Mouse (Mus musculus) hindlimb bud, embryonic 11.5 days (tissue): Measurements from ENCODE around the gene Foxo3.

ENCODE experiments used
- DNase-seq: peaks from one replicate; pipeline ENCODE4 v3.0.0-alpha.2; 2012; ENCODE audit warnings: low read depth, low spot score; ENCODE audit errors: extremely low spot score

Foxo3 gene

DNA sequence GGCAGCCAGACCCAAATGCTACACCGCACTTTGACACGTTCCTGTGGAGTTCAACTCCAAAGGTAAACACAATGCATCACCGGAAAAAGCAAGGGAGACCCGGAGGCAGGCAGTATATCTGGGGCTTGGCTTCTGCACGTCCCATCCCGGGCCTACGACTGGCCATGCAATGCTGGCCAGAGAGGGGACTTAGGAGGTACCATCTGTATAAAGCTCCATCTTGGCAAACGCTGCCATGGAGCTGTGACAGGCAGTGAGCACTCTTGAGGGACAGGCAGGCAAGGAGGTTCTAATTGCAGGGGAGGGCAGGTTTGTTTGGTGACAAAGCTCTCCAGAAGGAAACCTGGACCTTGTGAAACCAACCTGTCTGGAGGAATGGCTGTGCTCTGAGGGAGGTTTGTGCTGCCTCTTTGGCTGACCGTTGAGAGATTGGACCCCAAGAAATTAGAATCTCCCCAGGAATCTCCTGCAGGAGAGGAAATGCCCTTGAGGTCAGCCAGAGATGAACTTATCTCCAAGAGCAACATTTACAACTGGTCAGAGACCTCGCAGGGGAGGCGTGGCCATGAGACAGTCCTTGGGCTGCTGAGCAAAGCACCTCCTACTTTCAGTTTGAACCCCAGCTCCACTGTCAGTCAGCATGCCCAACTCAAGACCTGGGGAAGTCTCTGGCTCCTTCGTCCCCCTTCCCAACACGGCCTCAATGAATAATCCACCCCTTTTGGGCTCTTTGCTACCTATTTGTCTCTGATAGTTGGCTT, 86.7 kb downstream of the Foxo3 start:
- DNase-seq, result no peak

DNA sequence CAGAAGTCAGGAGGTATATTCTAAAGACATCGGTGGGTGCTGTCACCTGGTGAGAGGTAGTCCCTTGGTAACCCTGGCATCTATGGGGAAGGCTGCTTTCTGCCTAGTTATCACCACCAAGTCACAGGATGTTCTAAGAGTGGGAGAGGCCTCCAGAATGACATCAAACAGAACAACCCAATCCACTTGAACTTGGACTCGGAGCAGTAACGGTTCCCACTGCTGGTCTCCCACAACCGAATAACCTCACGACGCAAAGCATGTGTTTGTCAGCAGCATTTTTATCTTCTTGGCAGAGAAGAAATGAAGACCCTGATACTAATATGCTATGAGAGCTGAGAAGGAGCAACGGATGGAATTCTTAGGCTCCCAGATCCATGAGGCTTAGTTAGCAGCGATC, 87.5 kb downstream of the Foxo3 start:
- DNase-seq, result no peak

- DNase-seq, result no peak
Measured at GRCm38 (mm10) chr10:42188091-42188490, 88.5 kb downstream of the Foxo3 start.

- DNase-seq, result no peak
Measured at GRCm38 (mm10) chr10:42186941-42187401, 89.6 kb downstream of the Foxo3 start.

DNA sequence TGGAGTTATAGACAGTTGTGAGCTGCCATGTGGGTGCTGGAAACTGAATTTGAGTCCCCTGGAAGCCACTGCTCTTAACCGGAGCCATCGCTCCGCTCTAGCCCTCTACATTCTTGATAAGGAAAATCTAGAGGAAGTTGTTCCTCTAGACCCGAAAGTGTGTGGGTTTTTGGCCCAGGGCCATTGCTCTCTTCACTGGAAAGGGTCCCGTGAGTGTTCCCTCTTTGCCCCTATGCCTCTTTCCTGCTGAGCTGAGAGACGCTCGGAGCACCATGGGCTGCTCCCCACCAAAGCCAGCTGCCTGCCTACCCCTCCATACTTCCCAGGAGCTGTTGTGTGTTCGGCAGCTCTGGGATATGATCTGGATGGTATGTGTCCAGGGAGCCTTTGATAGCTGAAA, 96.2 kb downstream of the Foxo3 start:
- DNase-seq, result no peak

DNA sequence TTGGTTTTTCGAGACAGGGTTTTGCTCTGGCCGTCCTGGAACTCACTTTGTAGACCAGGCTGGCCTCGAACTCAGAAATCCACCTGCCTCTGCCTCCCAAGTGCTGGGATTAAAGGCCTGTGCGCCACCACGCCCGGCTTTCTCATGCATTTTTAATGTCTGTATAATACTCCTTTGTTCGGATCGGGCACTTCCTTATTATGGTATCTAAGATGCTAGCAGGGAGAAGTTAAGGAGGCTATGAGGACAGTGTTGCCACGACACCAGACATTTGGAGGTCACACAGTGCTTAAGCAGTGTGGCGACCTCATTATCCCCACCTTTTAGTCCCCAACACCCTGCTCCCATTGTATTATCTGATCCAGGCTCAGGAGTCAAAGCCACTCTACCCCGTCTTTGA, 97.8 kb downstream of the Foxo3 start:
- no peak for DNase-seq

- DNase-seq, result no peak
Measured at GRCm38 (mm10) chr10:42177771-42178674, 98.5 kb downstream of the Foxo3 start.

GRCm38 (mm10) chr10:42174283-42174682, 102.3 kb downstream of the Foxo3 start:
- no peak for DNase-seq

GRCm38 (mm10) chr10:42173839-42174238, 102.7 kb downstream of the Foxo3 start:
- DNase-seq, result no peak

DNA sequence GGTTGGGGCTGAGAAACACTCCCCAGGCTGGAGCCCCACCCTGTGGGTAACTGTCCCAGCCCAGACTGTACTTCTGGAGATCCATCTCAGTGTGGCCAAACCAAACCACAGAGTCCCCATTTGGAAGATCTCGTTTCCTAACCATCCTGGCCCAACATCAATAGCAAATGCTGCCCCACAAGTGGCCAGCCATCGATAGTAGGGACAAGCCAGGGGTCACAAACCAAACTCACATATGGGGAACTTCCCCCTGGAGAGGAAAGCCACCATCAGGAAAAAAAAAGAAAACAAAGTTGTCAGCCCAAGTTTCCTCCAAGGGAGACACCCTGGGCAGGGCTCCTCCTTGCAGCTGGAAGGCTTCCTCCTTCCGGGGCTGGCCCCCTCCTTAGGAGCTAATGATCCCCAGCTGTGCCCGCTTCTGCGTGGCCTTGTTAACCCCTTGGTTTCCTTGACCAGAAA, 105.6 kb downstream of the Foxo3 start:
- no peak for DNase-seq

DNA sequence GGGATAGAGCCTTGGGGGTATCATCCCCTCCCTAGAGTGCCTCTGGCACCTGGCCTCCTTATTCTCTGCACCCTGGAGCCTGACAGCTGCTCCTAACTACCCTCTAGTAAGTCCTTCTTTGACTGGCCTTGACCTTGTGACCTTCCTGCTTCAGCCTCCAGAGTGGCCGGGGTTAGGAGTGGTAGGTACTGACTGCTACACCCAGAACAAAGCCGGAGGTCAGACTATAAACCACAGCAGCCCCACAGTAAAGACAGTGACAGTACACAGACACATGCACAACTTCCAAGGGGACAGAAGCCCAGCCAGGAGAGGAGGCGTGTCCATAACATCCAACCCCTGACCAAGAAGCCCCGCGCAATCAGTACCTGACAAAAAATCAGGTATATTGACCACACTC, 106.4 kb downstream of the Foxo3 start:
- DNase-seq, result no peak

GRCm38 (mm10) chr10:42154727-42155126, 121.8 kb downstream of the Foxo3 start:
- no peak for DNase-seq

- no peak for DNase-seq
Measured at GRCm38 (mm10) chr10:42152426-42153205, 123.9 kb downstream of the Foxo3 start.

DNA sequence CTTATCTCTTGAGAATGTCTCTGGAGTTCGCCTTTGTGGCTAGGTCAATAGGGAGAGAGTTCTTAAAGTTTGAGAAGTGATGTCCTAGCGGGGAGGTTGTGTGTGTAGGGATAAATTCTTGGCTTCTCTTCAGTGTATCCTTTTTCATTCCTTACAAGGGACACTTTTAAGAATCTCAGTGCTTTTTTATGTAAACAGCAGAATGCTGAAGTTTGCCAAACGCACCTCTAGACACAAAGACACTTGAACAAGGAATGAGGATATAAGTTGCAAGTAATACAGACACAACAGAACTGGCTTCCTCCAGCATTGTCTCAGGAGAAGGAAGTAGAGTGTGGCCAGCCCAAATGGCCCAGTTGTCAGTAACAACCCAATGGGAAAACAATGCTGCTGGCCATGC, 126.8 kb downstream of the Foxo3 start:
- DNase-seq, result no peak

DNA sequence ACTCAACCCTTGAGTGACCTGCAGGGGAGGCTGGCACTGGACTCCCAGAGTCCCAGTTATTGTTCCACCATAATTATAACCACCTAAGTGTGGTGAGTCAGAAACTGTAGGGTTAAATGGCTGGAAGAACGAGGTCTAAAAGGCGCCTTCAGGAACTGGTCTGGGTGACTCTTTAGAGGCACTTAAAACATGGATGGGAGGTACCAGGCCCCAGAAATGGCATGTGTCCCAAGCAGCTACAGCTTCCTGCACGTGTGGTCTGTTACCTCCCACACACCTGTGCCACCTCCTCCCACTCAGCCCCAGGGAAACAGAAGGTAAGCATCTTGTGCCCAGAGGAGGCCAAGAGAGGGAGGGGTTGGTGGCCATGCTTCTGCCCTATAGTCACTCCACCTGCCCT, 128.2 kb downstream of the Foxo3 start:
- no peak for DNase-seq

DNA sequence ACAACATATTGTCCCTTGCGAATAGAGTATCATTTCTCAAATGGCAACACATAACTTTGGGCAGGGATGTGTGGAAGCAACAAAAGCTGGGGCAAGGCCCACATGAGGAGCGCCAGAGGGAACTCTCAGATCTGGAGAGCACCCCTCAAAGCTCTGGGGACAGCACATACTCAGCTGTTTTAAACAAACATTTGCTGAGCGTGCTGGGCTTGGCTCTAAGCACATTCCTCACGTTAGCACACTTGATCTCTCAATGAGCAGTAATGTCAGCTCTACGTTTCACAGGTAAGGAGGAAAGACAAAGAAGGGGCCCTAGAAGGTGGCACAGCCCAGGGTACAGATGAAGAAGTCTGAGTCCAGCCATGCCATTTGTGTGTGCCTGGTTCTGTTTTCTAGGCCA, 131.3 kb downstream of the Foxo3 start:
- DNase-seq, result no peak

GRCm38 (mm10) chr10:42144788-42145187, 131.8 kb downstream of the Foxo3 start:
- no peak for DNase-seq

- DNase-seq, result no peak
Measured at GRCm38 (mm10) chr10:42144176-42144575, 132.4 kb downstream of the Foxo3 start.

DNA sequence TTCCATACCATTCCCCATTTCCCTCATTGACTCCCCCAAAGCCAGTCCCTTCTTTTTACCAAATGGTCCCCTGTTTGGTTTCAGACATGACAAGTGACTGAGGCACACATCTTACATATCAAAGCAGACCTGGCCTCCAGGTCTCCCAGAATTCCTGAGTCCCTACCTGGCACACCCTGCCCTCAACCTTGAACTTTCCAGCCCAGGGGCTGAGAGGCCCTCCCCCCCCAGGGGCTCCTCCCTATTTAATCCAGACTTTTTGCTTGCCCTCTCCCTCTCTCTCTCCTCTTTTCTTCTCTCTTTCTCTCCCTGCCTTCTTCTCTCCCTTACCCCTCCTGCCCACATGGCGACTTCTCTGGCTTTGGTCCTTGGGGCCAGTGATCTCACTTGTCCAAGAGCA, 133.8 kb downstream of the Foxo3 start:
- DNase-seq, result no peak

DNA sequence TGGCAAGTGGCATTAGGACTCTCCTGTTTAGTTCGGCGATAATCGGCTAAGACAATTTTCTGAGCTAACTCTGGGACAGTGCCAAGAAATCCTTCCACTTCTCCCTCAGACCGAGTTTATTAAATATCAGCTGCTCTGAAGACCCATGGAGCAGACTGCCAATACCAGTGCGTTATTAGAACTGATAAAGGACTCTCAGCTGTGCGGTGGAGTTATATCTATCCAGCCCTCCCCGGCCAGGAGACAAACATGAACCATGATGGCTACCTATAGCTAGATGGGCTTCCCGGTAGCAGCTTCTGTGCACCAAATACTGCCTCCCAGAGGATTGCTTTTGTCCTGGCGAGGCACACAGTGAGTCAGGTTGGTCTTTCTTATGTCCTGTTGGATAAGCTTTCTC, 134.5 kb downstream of the Foxo3 start:
- DNase-seq, result no peak

- no peak for DNase-seq
Measured at GRCm38 (mm10) chr10:42139749-42140148, 136.8 kb downstream of the Foxo3 start.
